Mouse (Mus musculus): ENCODE results near the gene Sumo2. TPM values are rescaled to one million over a fixed set of nuclear protein-coding genes. Genes with fewer than 3 reads are reported as not detected.
"Not testable (repeated sequence)": the region's sequence is repeated elsewhere in the genome, so short reads cannot be mapped to it uniquely, and the experiment has no call there.

Gene Sumo2
- polyA plus RNA-seq, 1 experiment: 310 TPM

GRCm38 (mm10) chr11:115510507-115510888 is 25.6 kb downstream of the Sumo2 start:
- Histone ChIP-seq H3K4me1 (ENCODE audit: control insufficient read depth, insufficient read depth, insufficient read length, low read length) (peaks cover 16% of the 10 kb centered on the region), H3K27ac (replicated peaks; ENCODE audit: low read depth, low read length) (no peak overlapping the region), H3K4me3 (ENCODE audit: insufficient read depth, low read depth, low read length) (no peak overlapping the region)

- no peak overlapping the region; the same call in 1 of the 2 replicates for H3K27ac ChIP-seq (replicated peaks; ENCODE audit: low read depth, low read length)
Measured at GRCm38 (mm10) chr11:115509773-115510506, 26.1 kb downstream of the Sumo2 start.

GRCm38 (mm10) chr11:115508061-115508460 is 28.0 kb downstream of the Sumo2 start:
- peaks cover 15% of the 10 kb centered on the region for H3K4me1 ChIP-seq (ENCODE audit: control insufficient read depth, insufficient read depth, insufficient read length, low read length)
- H3K27ac ChIP-seq (replicated peaks; ENCODE audit: low read depth, low read length): no peak overlapping the region
- no peak overlapping the region for H3K4me3 ChIP-seq (ENCODE audit: insufficient read depth, low read depth, low read length)

More at GRCm38 (mm10) chr11:115509773-115510506, 26.1 kb downstream of the Sumo2 start:
- Histone ChIP-seq H3K4me1 (ENCODE audit: control insufficient read depth, insufficient read depth, insufficient read length, low read length) (peaks cover 16% of the 10 kb centered on the region), H3K4me3 (ENCODE audit: insufficient read depth, low read depth, low read length) (no peak overlapping the region)

GRCm38 (mm10) chr11:115506586-115506985 is 29.5 kb downstream of the Sumo2 start:
- H3K4me3 ChIP-seq (ENCODE audit: insufficient read depth, low read depth, low read length): no peak overlapping the region
- no peak overlapping the region for H3K27ac ChIP-seq (replicated peaks; ENCODE audit: low read depth, low read length)
- peaks cover 6% of the 10 kb centered on the region for H3K4me1 ChIP-seq (ENCODE audit: control insufficient read depth, insufficient read depth, insufficient read length, low read length)

- H3K27ac ChIP-seq (replicated peaks; ENCODE audit: low read depth, low read length): no peak overlapping the region
- no peak overlapping the region for H3K4me3 ChIP-seq (ENCODE audit: insufficient read depth, low read depth, low read length)
- H3K4me1 ChIP-seq (ENCODE audit: control insufficient read depth, insufficient read depth, insufficient read length, low read length): no peaks in the 10 kb centered on the region
Measured at GRCm38 (mm10) chr11:115502636-115503035, 33.4 kb downstream of the Sumo2 start.

- H3K4me1 ChIP-seq (ENCODE audit: control insufficient read depth, insufficient read depth, insufficient read length, low read length); H3K27ac ChIP-seq (replicated peaks; ENCODE audit: low read depth, low read length); H3K4me3 ChIP-seq (ENCODE audit: insufficient read depth, low read depth, low read length): not testable (repeated sequence)
Measured at GRCm38 (mm10) chr11:115496559-115496958, 39.5 kb downstream of the Sumo2 start.

GRCm38 (mm10) chr11:115492387-115492786 is 43.7 kb downstream of the Sumo2 start:
- Histone ChIP-seq H3K4me1 (ENCODE audit: control insufficient read depth, insufficient read depth, insufficient read length, low read length) (peaks cover 7% of the 10 kb centered on the region; the same call in 1 of the 2 replicates), H3K27ac (replicated peaks; ENCODE audit: low read depth, low read length) (no peak overlapping the region), H3K4me3 (ENCODE audit: insufficient read depth, low read depth, low read length) (peak overlapping the region; percentile 86)

GRCm38 (mm10) chr11:115491356-115492083 is 44.6 kb downstream of the Sumo2 start, which contains the start of gene Nt5c:
Nt5c (minus strand) TSS chr11:115491862.
- H3K27ac ChIP-seq (replicated peaks; ENCODE audit: low read depth, low read length): peak within 1 kb of the TSS; percentile 52
- peak within 1 kb of the TSS; percentile 86 for H3K4me3 ChIP-seq (ENCODE audit: insufficient read depth, low read depth, low read length)
- H3K4me1 ChIP-seq (ENCODE audit: control insufficient read depth, insufficient read depth, insufficient read length, low read length): peaks cover 7% of the 10 kb centered on the region; the same call in 1 of the 2 replicates

- Histone ChIP-seq H3K27ac (replicated peaks; ENCODE audit: low read depth, low read length) (no peak overlapping the region), H3K4me3 (ENCODE audit: insufficient read depth, low read depth, low read length) (peak overlapping the region; percentile 86)
Measured at GRCm38 (mm10) chr11:115490441-115491355, 45.4 kb downstream of the Sumo2 start.

GRCm38 (mm10) chr11:115488551-115489104 is 47.4 kb downstream of the Sumo2 start:
- Histone ChIP-seq H3K4me3 (ENCODE audit: insufficient read depth, low read depth, low read length) (no peak overlapping the region), H3K27ac (replicated peaks; ENCODE audit: low read depth, low read length) (no peak overlapping the region), H3K4me1 (ENCODE audit: control insufficient read depth, insufficient read depth, insufficient read length, low read length) (peaks cover 7% of the 10 kb centered on the region; the same call in 1 of the 2 replicates)

More at GRCm38 (mm10) chr11:115490441-115491355, 45.4 kb downstream of the Sumo2 start:
- peaks cover 7% of the 10 kb centered on the region; the same call in 1 of the 2 replicates for H3K4me1 ChIP-seq (ENCODE audit: control insufficient read depth, insufficient read depth, insufficient read length, low read length)

GRCm38 (mm10) chr11:115485155-115485554 is 50.9 kb downstream of the Sumo2 start:
- H3K27ac ChIP-seq (replicated peaks; ENCODE audit: low read depth, low read length): no peak overlapping the region
- no peaks in the 10 kb centered on the region for H3K4me1 ChIP-seq (ENCODE audit: control insufficient read depth, insufficient read depth, insufficient read length, low read length)
- H3K4me3 ChIP-seq (ENCODE audit: insufficient read depth, low read depth, low read length): no peak overlapping the region

GRCm38 (mm10) chr11:115483726-115484125 is 52.4 kb downstream of the Sumo2 start:
- Histone ChIP-seq H3K4me1 (ENCODE audit: control insufficient read depth, insufficient read depth, insufficient read length, low read length) (no peaks in the 10 kb centered on the region), H3K27ac (replicated peaks; ENCODE audit: low read depth, low read length) (no peak overlapping the region), H3K4me3 (ENCODE audit: insufficient read depth, low read depth, low read length) (no peak overlapping the region)

- Histone ChIP-seq H3K27ac (replicated peaks; ENCODE audit: low read depth, low read length) (no peak overlapping the region), H3K4me1 (ENCODE audit: control insufficient read depth, insufficient read depth, insufficient read length, low read length) (no peaks in the 10 kb centered on the region), H3K4me3 (ENCODE audit: insufficient read depth, low read depth, low read length) (no peak overlapping the region)
Measured at GRCm38 (mm10) chr11:115483278-115483677, 52.8 kb downstream of the Sumo2 start.

- H3K27ac ChIP-seq (replicated peaks; ENCODE audit: low read depth, low read length): no peak overlapping the region
- no peaks in the 10 kb centered on the region for H3K4me1 ChIP-seq (ENCODE audit: control insufficient read depth, insufficient read depth, insufficient read length, low read length)
- no peak overlapping the region for H3K4me3 ChIP-seq (ENCODE audit: insufficient read depth, low read depth, low read length)
Measured at GRCm38 (mm10) chr11:115481553-115482259, 54.4 kb downstream of the Sumo2 start.
